Mouse (Mus musculus) CD4-positive, CD25-positive, alpha-beta regulatory T cell, adult 9 weeks (primary cell): ENCODE results near the gene Irf1. TPM values are rescaled to one million over a fixed set of nuclear protein-coding genes. Genes with fewer than 3 reads are reported as not detected.

Experiments
- polyA plus RNA-seq: library from polyadenylated mRNA; unstranded; fragments of 100-300 nt; shearing (Covaris generic); gene quantifications from one replicate; pipeline ENCODE4 v1.2.1, GENCODE M21; 2017

Irf1 gene
- 436 TPM for polyA plus RNA-seq

DNA sequence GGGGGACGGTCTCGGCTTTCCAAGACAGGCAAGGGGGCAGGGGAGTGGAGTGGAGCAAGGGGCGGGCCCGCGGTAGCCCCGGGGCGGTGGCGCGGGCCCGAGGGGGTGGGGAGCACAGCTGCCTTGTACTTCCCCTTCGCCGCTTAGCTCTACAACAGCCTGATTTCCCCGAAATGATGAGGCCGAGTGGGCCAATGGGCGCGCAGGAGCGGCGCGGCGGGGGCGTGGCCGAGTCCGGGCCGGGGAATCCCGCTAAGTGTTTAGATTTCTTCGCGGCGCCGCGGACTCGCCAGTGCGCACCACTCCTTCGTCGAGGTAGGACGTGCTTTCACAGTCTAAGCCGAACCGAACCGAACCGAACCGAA, at the start of gene Irf1:
Gene Irf1 (plus strand): TSS at position 255 of the 365 bp plus-strand sequence.

DNA sequence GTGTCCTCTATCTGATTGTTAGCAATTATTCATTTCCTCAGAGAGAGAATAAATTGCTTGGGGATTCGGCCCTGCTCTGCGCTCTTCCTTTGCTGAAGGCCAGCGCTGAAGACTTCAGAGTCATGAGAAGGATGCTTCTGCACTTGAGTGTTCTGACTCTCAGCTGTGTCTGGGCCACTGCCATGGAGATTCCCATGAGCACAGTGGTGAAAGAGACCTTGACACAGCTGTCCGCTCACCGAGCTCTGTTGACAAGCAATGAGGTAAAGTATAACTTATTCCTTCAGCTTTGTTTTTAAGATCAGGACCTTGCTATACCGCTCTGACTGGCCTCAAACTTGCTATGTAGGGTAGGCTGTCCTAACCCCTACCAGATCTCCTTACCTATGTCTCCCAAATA, 49.1 kb upstream of the Irf1 start, which contains the start of gene Il5:
Gene Il5 (plus strand): TSS at position 80 of the 400 bp plus-strand sequence.

DNA sequence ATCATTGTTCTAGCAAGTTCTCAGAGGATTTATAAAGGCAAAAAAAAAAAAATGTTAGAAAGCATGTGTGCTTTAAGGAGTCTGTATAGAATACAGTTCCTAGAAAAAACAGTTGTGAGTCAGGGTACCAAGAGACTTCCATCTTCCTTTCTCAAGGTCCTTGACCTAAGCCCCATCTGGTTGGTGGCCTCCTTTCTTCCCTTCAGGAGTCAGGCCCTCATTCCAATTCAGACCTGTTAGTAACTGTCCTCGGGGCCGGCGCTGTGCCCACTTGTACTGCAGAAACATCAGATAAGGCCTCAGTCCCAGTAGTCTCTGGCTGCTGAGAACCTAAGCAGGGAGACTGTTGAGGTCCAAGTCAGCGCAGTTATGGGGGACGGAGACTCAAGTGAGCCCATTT, 3.3 kb downstream of the Irf1 start, which contains the start of gene Gm17334:
Gene Gm17334 (minus strand): TSS at position 101 of the 400 bp plus-strand sequence.

Other genes with a start within 250 kb of the Irf1 start
- gene Kif3a, start 202.6 kb upstream of the Irf1 start, polyA plus RNA-seq = 10.8 TPM
- 7.0 TPM for gene Il4, start 151.3 kb upstream of the Irf1 start, polyA plus RNA-seq
- not detected for gene Il13, start 135.3 kb upstream of the Irf1 start, polyA plus RNA-seq
- gene Rad50, start 62.7 kb upstream of the Irf1 start, polyA plus RNA-seq = 57.4 TPM
- gene Il5, start 49.2 kb upstream of the Irf1 start, polyA plus RNA-seq = not detected
- 3.4 TPM for gene Gm17334, start 3.2 kb downstream of the Irf1 start, polyA plus RNA-seq
- 36.8 TPM for gene Gm12216, start 89.2 kb downstream of the Irf1 start, polyA plus RNA-seq
- gene Slc22a5, start 121.6 kb downstream of the Irf1 start, polyA plus RNA-seq = 46.8 TPM
- gene Slc22a21, start 210.3 kb downstream of the Irf1 start, polyA plus RNA-seq = 0.47 TPM